ENCODE assay signal across 18 mouse cellular contexts in the genomic region with DNA sequence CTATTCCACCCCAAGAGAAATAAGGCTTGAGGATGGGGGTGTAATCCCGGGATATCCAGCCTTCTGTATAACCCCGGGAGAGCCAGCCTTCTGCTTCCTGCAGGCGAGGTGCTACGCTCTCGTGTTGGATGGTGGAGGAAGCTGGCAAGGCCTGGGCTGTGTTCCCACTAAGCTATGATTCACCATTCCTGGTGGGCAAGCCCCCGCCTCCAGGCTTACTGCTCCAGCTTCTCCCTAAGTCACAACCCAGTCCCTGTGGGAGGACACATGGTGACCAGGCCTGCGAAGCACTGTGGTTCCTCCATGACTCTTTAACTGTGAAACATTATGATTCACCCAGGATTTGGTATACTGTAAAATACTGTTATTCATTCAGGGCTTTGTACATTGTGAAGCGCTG.
DNase-seq lines count a peak whose midpoint lies in the region; TF ChIP-seq lines count a peak whose summit lies in the region.
"Had no signal": no experiment of that assay in that cellular context is flagged by ENCODE, and none has a peak within 500 bp of the region (broad histone marks: within the 10 kb centered on the region; RNA-seq: fewer than 3 reads in every experiment).

No protein-coding gene starts in this region.

- H3K4me3 ChIP-seq in layer of hippocampus, adult 2 months = no peak overlapping the region
- no peak overlapping the region for H3K4me3 ChIP-seq in C2C12 (ENCODE audit: insufficient read depth, poor library complexity, severe bottlenecking)
- H3K4me3 ChIP-seq: embryonic facial prominence, embryonic 12.5 days; heart, adult 2 months; hindbrain, embryonic 12.5 days; kidney, embryonic 15.5 days; stomach, embryonic 15.5 days had no signal

- no peak overlapping the region for H3K27ac ChIP-seq in layer of hippocampus, adult 2 months
- H3K27ac ChIP-seq: embryonic facial prominence, embryonic 12.5 days; heart, adult 2 months; hindbrain, embryonic 12.5 days; kidney, embryonic 15.5 days; stomach, embryonic 15.5 days had no signal

- H3K27me3 ChIP-seq in C2C12 (ENCODE audit: control insufficient read depth, insufficient read depth, insufficient read length) = no peaks in the 10 kb centered on the region
- H3K27me3 ChIP-seq: embryonic facial prominence, embryonic 12.5 days; kidney, embryonic 15.5 days; stomach, embryonic 15.5 days had no signal

- TF ChIP-seq CTCF in layer of hippocampus, adult 2 months (conservative IDR thresholded peaks at IDR 0.05) = no peak
- no peak for TF ChIP-seq CTCF in C2C12 (IDR thresholded peaks at IDR 0.05; ENCODE audit: control insufficient read depth, insufficient read depth, insufficient read length)

- no peaks in the 10 kb centered on the region for H3K79me3 ChIP-seq in C2C12 (ENCODE audit: low read depth)

- H3ac ChIP-seq in C2C12 (ENCODE audit: control insufficient read depth, insufficient read length, low read depth) = no peak overlapping the region

- no peaks in the 10 kb centered on the region for H3K79me2 ChIP-seq in C2C12 (ENCODE audit: control insufficient read depth, insufficient read depth)

- H3K36me3 ChIP-seq in C2C12 (ENCODE audit: control insufficient read depth, insufficient read depth) = no peaks in the 10 kb centered on the region
- H3K36me3 ChIP-seq: embryonic facial prominence, embryonic 12.5 days; hindbrain, embryonic 12.5 days; kidney, embryonic 15.5 days; stomach, embryonic 15.5 days had no signal

- peak; percentile 41 to 51 for DNase-seq in layer of hippocampus, adult 2 months (ENCODE audit: low spot score in 2 of 2)
- DNase-seq in layer of hippocampus, postnatal 25 days (ENCODE audit: extremely low spot score in 1 of 2, low spot score in 1 of 2) = no peak
- peak; percentile 91 for DNase-seq in brain, adult 2 months (ENCODE audit: low read depth, low spot score)
- peak; percentile 27 for DNase-seq in right cerebral cortex, postnatal 14 days
- DNase-seq in testis, postnatal 10 days (ENCODE audit: low spot score) = no peak
- no peak for DNase-seq in neural tube, embryonic 10.5 days (ENCODE audit: extremely low spot score, low spot score)
- DNase-seq: cerebellum, adult 11 months; cerebellum, postnatal 36 days; heart, adult 2 months; lung, embryonic 14.5 days; midbrain, embryonic 14.5 days; spleen, adult 18-20 months; thymus, postnatal 4 days had no signal

TF ChIP-seq in C2C12, 6 proteins besides CTCF, POLR2A, EP300 and RAD21:
- TF ChIP-seq USF1 (IDR thresholded peaks at IDR 0.05; ENCODE audit: low read depth) (no peak), MAX (IDR thresholded peaks at IDR 0.05) (peak; percentile 95), MYOD1 (IDR thresholded peaks at IDR 0.05; ENCODE audit: control insufficient read depth, insufficient read length, low read depth) (peak; percentile 49)

Comparison
In these comparisons a context has a peak if more than half of its experiments do, and no peak if none do; other contexts are left out.
1. DNase-seq: peak in layer of hippocampus, adult 2 months (2 of 2), brain, adult 2 months (single experiment) and right cerebral cortex, postnatal 14 days (single experiment); none in layer of hippocampus, postnatal 25 days (0 of 2), testis, postnatal 10 days (single experiment) and neural tube, embryonic 10.5 days (single experiment).